Mouse (Mus musculus) bone marrow macrophage, adult 2 months (primary cell): ENCODE measurements around the gene Zfp369.

ENCODE experiments used
- CTCF ChIP-seq: IDR thresholded peaks from 2 replicates; pipeline ENCODE4 v1.5.1; 2012; ENCODE audit warnings: low read depth, mild to moderate bottlenecking, low read length, moderate library complexity
- POLR2A ChIP-seq: IDR thresholded peaks from 2 replicates; pipeline ENCODE4 v1.6.1; 2012; ENCODE audit warnings: mild to moderate bottlenecking, low read depth, low read length, borderline replicate concordance

GRCm38 (mm10) chr13:65277994-65278382 lies 626 bp upstream of the Zfp369 start:
- TF ChIP-seq CTCF = no peak
- no peak for TF ChIP-seq POLR2A
